Mouse (Mus musculus): ENCODE measurements at regions not wholly inside any gene's neighbourhood (a gene's known extent, or its start where the extent isn't known, plus 50 kb on each side); places are given as distances from the start of the nearest gene placed in this dataset.

DNA sequence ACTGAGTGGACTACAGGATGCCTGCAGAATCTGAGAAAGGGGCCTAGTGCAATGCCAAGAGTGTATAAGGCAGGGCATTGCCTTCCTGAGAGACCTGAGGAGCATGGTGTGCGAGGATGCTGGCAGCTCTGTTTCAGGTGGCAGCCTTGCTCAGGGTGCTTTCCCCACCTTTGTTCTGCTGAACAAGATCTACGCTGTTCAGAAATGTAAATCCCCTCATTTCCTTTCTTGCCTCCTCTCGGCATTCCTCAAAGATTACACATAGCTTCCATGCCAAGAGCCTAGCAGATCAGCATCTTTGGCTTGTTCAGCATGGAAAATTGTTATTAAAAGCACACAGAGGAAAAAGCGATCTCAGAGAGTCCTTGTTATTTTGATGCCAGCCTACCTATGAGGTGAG, 128.6 kb upstream of the Flrt2 start:
- no peak for DNase-seq (ENCODE audit: low spot score)

DNA sequence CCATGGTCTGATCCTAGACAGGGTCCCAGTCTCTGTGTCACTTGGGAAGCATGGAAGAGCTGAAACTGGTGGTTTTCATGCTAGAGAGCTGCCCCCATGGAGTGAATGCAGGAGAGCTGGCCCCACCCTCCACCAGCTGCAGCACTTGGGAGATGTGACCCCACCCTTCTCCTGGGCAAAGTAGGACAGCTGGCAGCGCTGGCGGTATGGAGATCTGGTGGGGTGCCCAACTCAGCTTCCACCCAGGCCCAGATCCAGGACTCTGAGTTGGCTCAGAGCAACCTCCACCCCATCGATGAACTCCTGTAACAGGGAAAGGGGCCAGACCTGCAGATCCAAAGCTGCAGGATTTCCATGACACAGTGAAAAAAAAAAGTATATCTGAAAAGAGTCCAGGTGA, 115.3 kb upstream of the Flrt2 start:
- no peak for DNase-seq (ENCODE audit: low spot score)

DNA sequence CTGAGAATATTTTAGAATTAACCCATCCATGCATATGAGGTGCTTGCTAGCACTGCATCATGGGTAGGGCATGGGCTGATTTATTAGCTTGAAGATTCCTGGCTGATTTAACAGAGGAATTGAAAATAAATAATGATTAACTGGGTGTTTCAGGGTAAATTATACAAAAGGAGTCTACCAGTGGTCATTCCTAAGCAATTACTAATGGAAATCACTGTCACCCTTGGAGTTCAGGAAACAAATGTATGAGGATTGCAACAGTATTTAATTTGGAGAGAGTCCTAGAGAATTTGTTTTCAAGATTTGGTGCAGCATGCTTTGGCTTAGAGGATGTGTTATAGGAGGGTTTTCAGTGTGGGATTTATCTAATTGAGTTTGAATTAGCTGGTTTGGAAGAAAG, 103.0 kb upstream of the Flrt2 start:
- no peak for DNase-seq (ENCODE audit: low spot score)

DNA sequence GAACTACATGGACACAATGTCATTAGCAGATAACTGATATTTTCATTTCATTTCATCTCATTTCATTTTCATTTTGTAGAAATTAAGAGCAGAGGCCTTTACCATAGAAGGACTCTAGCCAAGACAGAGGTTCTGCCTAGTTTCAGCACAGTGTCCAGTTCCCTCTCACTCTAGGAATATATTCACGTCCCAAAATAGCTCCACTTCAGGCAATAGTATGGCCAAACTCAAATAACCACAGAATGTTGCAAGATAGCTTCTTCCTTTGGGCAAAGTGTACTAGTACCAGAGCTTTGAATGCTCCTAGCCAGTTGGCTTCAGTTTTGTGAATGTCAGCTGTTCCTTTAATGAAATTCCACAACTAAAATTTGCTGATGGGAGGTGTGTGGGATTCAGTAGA, 72.7 kb upstream of the Flrt2 start:
- no peak for DNase-seq (ENCODE audit: low spot score)

DNA sequence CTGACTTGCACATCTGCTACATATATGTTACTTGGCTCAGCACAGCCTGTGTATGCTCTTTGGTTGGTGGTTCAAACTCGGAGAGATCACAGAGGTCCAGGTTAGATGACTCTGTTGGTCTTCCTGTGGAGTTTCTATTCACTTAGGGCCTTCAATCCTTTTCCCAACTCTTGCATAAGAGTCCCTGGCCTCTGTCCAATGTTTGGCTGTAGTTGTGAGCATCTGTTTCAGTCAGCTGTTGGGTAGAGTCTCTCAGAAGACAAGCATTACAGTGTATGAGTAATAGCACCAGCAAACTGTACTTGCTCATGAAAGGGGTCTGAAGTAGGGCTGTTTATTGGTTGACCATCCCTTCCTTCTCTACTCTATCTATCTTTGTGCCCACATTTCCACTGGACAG, 61.0 kb upstream of the Flrt2 start:
- DNase-seq (ENCODE audit: low spot score): no peak

DNA sequence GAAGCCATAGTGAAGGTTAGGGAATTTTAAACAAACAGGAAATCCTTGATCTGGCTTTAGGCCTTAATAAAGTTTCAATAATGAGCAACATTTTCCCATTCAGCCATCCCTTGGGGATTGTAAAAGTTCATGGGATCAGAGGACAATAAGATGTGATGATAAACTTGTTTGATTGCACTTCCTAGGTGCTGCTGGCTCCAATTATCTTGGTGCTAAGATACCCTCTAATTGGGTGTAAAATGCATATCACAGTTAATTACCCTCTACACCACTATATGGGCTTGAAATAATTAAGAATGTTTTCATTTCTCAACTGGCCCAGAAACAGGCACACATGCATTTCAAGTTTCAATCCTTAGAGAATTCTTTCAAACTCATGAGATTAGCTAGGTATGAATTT, 55.4 kb upstream of the Flrt2 start:
- DNase-seq (ENCODE audit: low spot score): peak; percentile 58

DNA sequence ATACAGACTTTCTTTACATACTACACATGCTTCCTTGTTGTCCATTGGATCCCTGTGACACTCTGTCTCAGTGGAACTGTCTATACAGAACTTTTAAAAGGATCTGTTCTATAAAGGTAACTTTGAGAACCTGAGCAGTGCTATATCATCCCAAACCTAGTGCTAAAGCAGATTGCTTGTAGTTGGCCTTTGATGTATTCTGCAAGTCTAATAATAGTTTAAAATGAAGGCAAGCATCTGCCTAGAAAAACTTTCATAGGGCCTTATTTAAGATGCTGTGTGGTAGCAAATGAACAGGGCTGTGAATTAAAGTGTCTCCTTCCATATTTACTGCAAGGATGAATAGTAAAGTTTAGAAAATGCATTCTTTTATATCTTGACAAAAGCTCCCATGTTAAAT, 52.1 kb upstream of the Flrt2 start:
- DNase-seq (ENCODE audit: low spot score): no peak

DNA sequence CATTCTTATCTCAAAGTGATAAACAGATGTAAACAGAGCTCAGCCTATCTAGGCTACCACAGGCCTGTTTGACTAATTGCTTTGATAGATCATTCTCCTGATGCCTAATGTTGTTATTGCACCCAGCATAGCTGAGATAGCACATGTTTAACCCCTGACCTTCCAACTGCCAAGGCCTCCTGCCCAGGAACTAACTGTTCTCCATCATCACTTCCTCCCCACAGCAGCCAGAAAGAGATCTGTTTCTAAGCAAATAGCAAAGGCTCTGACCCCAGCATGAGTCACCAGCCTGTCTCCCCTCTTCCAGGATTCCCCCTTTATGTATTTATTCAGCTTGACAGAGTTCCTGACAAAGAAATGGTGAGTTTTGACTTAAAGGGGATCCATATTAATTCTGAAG, 50.4 kb upstream of the Flrt2 start:
- DNase-seq (ENCODE audit: low spot score): peak; percentile 32
